Mouse (Mus musculus): ENCODE measurements around the gene Strip1. TPM values are rescaled to one million over a fixed set of nuclear protein-coding genes. Genes with fewer than 3 reads are reported as not detected.

Gene Strip1
- 13.0 and 36.0 TPM in 2 replicates for polyA plus RNA-seq (2011; ENCODE audit: insufficient read depth, insufficient read length, low replicate concordance, missing spikeins)

DNA sequence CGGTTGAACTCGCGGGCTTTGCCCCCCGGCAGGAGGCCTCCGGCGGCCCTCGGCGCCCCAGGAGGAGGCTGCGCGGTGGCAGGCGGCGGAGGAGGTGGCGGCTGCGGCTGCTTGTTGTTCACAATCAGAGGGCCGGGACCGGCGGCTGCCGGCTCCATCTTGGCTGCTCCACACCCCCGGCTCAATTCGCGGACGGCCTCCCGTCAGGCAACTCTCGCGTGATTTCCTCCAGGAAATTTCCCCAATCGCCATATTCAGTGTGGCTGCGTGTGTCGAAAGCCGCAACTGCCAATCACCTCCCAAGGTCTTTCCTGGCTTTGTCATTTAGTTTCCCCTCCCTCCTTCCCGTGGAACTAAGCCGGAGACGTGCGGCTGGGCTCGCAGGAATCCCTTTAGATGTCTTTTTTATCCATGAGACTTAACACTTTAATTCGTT, at the start of gene Strip1:
Strip1 (minus strand) TSS at position 172 of the 436 bp plus-strand sequence.
- WGBS, result under 1% methylated on average over 35 of the region's 35 CpGs
- Histone ChIP-seq H3K27ac (ENCODE audit: control insufficient read depth, insufficient read depth, low read depth, low read length, poor library complexity) (peak within 1 kb of the TSS; percentile 93), H3K4me1 (ENCODE audit: control insufficient read depth, insufficient read depth, low read length) (no peaks in the 10 kb centered on the region), H3K4me3 (replicated peaks; ENCODE audit: control insufficient read depth, low read depth, low read length) (peak within 1 kb of the TSS; percentile 90)
- no peak for TF ChIP-seq CTCF (IDR thresholded peaks at IDR 0.05; ENCODE audit: control insufficient read depth, insufficient read depth, low read length)
- TF ChIP-seq POLR2A (IDR thresholded peaks at IDR 0.05; ENCODE audit: borderline replicate concordance, control insufficient read depth, low read depth, low read length), result peak; percentile 74; the same call in 1 of the 2 replicates

GRCm38 (mm10) chr3:107680790-107681576, 49.5 kb upstream of the Strip1 start:
- Histone ChIP-seq H3K4me3 (replicated peaks; ENCODE audit: control insufficient read depth, low read depth, low read length) (no peak overlapping the region), H3K4me1 (ENCODE audit: control insufficient read depth, insufficient read depth, low read length) (no peaks in the 10 kb centered on the region; the same call in 1 of the 2 replicates), H3K27ac (ENCODE audit: control insufficient read depth, insufficient read depth, low read depth, low read length, poor library complexity) (no peak overlapping the region)
- no peak for TF ChIP-seq POLR2A (IDR thresholded peaks at IDR 0.05; ENCODE audit: borderline replicate concordance, control insufficient read depth, low read depth, low read length)
- TF ChIP-seq CTCF (IDR thresholded peaks at IDR 0.05; ENCODE audit: control insufficient read depth, insufficient read depth, low read length), result no peak
- 30% methylated on average over 7 of the region's 7 CpGs for WGBS

GRCm38 (mm10) chr3:107671509-107671908, 40.0 kb upstream of the Strip1 start:
- 51% methylated on average over 2 of the region's 2 CpGs for WGBS
- H3K4me3 ChIP-seq (replicated peaks; ENCODE audit: control insufficient read depth, low read depth, low read length), result no peak overlapping the region
- H3K4me1 ChIP-seq (ENCODE audit: control insufficient read depth, insufficient read depth, low read length), result no peaks in the 10 kb centered on the region; the same call in 1 of the 2 replicates
- H3K27ac ChIP-seq (ENCODE audit: control insufficient read depth, insufficient read depth, low read depth, low read length, poor library complexity), result no peak overlapping the region
- no peak for TF ChIP-seq POLR2A (IDR thresholded peaks at IDR 0.05; ENCODE audit: borderline replicate concordance, control insufficient read depth, low read depth, low read length)

GRCm38 (mm10) chr3:107670500-107670899, 39.0 kb upstream of the Strip1 start:
- WGBS, result 34% methylated on average over 4 of the region's 4 CpGs
- no peak overlapping the region for H3K27ac ChIP-seq (ENCODE audit: control insufficient read depth, insufficient read depth, low read depth, low read length, poor library complexity)
- H3K4me3 ChIP-seq (replicated peaks; ENCODE audit: control insufficient read depth, low read depth, low read length), result no peak overlapping the region
- TF ChIP-seq POLR2A (IDR thresholded peaks at IDR 0.05; ENCODE audit: borderline replicate concordance, control insufficient read depth, low read depth, low read length) (no peak), CTCF (IDR thresholded peaks at IDR 0.05; ENCODE audit: control insufficient read depth, insufficient read depth, low read length) (no peak)
- no peaks in the 10 kb centered on the region; the same call in 1 of the 2 replicates for H3K4me1 ChIP-seq (ENCODE audit: control insufficient read depth, insufficient read depth, low read length)

DNA sequence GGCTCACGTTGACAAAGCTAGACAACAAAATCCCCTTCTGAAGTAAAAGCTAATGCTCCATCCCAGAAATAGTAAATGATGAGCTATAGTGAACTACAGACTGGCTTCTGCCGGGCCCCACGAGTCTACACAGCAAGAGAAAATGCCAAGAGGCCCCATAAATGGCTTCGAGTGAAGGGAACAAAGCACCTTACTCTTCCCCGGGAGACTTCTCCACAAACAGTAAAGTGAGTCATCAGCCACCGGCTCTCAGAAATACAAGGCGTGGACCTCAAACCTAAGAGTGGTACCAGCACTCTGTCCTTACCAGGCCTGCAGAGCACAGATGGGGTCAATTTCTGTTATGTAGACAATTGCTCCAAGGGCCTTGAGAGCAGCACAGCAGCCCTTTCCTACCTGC, 37.3 kb upstream of the Strip1 start:
- no peak overlapping the region for H3K4me3 ChIP-seq (replicated peaks; ENCODE audit: control insufficient read depth, low read depth, low read length)
- H3K4me1 ChIP-seq (ENCODE audit: control insufficient read depth, insufficient read depth, low read length), result no peaks in the 10 kb centered on the region; the same call in 1 of the 2 replicates
- 87% methylated on average over 7 of the region's 7 CpGs for WGBS
- H3K27ac ChIP-seq (ENCODE audit: control insufficient read depth, insufficient read depth, low read depth, low read length, poor library complexity), result no peak overlapping the region
- TF ChIP-seq POLR2A (IDR thresholded peaks at IDR 0.05; ENCODE audit: borderline replicate concordance, control insufficient read depth, low read depth, low read length) (no peak), CTCF (IDR thresholded peaks at IDR 0.05; ENCODE audit: control insufficient read depth, insufficient read depth, low read length) (no peak)

DNA sequence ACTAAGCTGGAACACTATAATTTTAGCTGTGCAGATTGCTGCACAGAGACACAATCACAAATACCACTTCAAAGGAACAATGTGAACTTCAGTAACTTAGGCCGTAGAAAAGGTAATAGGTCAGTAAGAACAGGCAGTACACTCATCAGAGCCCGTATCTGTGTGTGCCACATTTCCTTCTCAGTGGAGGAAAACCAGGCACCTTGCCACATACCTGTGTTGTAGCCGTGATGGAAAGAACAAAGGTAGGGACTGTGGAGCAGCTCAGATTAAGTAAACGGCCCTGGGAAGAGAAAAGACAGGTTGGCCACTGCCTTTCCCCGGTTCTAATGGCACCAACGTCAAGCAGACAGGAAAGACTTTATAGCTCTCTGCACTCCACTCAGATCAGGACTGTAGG, 35.9 kb upstream of the Strip1 start:
- Histone ChIP-seq H3K27ac (ENCODE audit: control insufficient read depth, insufficient read depth, low read depth, low read length, poor library complexity) (no peak overlapping the region), H3K4me1 (ENCODE audit: control insufficient read depth, insufficient read depth, low read length) (no peaks in the 10 kb centered on the region; the same call in 1 of the 2 replicates), H3K4me3 (replicated peaks; ENCODE audit: control insufficient read depth, low read depth, low read length) (no peak overlapping the region)
- 92% methylated on average over 6 of the region's 6 CpGs for whole genome bisulfite sequencing
- TF ChIP-seq CTCF (IDR thresholded peaks at IDR 0.05; ENCODE audit: control insufficient read depth, insufficient read depth, low read length) (no peak), POLR2A (IDR thresholded peaks at IDR 0.05; ENCODE audit: borderline replicate concordance, control insufficient read depth, low read depth, low read length) (no peak)

DNA sequence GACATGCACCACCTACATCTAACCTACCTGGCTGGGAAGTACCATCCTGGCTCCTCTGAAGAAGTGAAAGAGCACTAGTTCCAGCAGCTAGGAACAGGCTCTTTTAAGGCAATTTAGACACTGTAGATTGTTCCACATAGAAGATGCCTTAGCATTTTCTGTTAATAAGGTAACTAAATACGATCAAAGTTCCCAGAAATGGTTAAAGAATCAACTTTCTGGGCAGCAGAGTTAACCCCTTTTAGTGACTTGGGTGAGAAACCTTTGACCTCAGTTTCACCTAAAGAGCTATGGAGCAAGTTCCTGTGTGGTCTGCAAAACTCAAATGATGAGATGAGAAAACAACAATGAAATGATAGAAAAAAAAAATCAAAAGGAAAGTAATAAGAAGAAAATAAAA, 33.1 kb upstream of the Strip1 start:
- Histone ChIP-seq H3K4me1 (ENCODE audit: control insufficient read depth, insufficient read depth, low read length) (no peaks in the 10 kb centered on the region), H3K4me3 (replicated peaks; ENCODE audit: control insufficient read depth, low read depth, low read length) (no peak overlapping the region), H3K27ac (ENCODE audit: control insufficient read depth, insufficient read depth, low read depth, low read length, poor library complexity) (no peak overlapping the region)
- 86% methylated on average over 1 of the region's 1 CpGs for WGBS
- no peak for TF ChIP-seq CTCF (IDR thresholded peaks at IDR 0.05; ENCODE audit: control insufficient read depth, insufficient read depth, low read length)
- no peak for TF ChIP-seq POLR2A (IDR thresholded peaks at IDR 0.05; ENCODE audit: borderline replicate concordance, control insufficient read depth, low read depth, low read length)

- Histone ChIP-seq H3K4me1 (ENCODE audit: control insufficient read depth, insufficient read depth, low read length) (no peaks in the 10 kb centered on the region), H3K27ac (ENCODE audit: control insufficient read depth, insufficient read depth, low read depth, low read length, poor library complexity) (no peak overlapping the region), H3K4me3 (replicated peaks; ENCODE audit: control insufficient read depth, low read depth, low read length) (no peak overlapping the region)
- 87% methylated on average over 1 of the region's 1 CpGs for WGBS
- TF ChIP-seq POLR2A (IDR thresholded peaks at IDR 0.05; ENCODE audit: borderline replicate concordance, control insufficient read depth, low read depth, low read length), result no peak
- TF ChIP-seq CTCF (IDR thresholded peaks at IDR 0.05; ENCODE audit: control insufficient read depth, insufficient read depth, low read length), result no peak
These were observed 27.5 kb upstream of the Strip1 start for GRCm38 (mm10) chr3:107659000-107659399.

All from bone marrow, adult 2 months (tissue).